Mouse (Mus musculus): ENCODE measurements at regions not wholly inside any gene's neighbourhood (a gene's known extent, or its start where the extent isn't known, plus 50 kb on each side); places are given as distances from the start of the nearest gene placed in this dataset.

DNA sequence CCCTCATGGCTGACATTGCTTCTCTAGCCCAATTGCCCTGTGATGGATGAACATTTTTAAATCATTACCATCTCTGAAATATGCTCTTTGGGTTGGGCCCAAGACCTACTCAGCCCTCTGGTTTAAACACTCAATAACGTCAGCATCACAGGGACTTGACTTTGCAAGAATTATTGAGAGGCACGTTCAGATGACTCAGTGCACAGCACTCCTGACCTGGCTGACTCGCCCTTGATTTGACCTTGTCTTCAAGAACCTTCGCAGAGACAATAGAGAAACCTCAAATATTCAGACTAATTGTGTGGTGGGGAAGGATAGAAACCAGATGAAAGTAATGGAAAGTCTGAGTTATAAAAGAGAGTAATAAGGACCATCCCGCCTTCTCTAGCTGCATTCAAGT is 127.9 kb upstream of the Lnx1 start:
- TF ChIP-seq CTCF (IDR thresholded peaks at IDR 0.05; ENCODE audit: borderline replicate concordance, insufficient read depth, low read length), result no peak
- no peak for TF ChIP-seq POLR2A (IDR thresholded peaks at IDR 0.05; ENCODE audit: low read depth, low read length)

Data from embryonic fibroblast, embryonic 13.5 days (primary cell).